Mouse (Mus musculus) layer of hippocampus, adult 9-10 months (tissue): Measurements from ENCODE around the gene Gm17617.

ENCODE experiments used
- DNase-seq: peaks from one replicate; pipeline ENCODE4 v3.0.0; 2022; ENCODE audit warnings: low spot score

Gm17617 gene

DNA sequence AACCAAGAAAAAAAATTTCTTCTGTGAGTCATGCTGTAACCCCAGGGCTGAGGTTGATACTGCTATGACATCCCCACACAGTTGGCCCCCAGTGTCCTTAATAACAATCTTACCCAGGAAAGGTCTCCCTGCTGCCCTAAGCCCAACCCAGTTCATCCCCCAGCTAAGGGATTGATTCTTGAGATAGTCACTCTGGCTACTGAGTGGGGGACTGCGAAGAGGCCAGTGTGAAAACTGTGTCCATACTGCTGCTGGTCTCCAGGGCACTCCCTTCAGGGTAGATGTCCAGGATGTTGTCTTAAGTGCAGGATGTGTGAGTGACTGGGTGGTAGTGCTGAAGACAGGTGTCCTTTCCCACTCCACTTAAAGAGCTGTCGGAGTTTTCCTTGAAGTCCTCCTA lies at the start of gene Gm17617:
Gene Gm17617, minus strand, starts transcription at position 101 of the 400 bp plus-strand sequence.
- DNase-seq: no peak

GRCm38 (mm10) chr13:55182173-55182894 lies 49.0 kb upstream of the Gm17617 start:
- DNase-seq: peak; percentile 36

GRCm38 (mm10) chr13:55181786-55182172 lies 48.4 kb upstream of the Gm17617 start:
- DNase-seq: no peak

- no peak for DNase-seq
Observed at GRCm38 (mm10) chr13:55179591-55179990, 46.2 kb upstream of the Gm17617 start.

- DNase-seq: peak; percentile 79
Observed at GRCm38 (mm10) chr13:55178556-55178955, 45.2 kb upstream of the Gm17617 start.

DNA sequence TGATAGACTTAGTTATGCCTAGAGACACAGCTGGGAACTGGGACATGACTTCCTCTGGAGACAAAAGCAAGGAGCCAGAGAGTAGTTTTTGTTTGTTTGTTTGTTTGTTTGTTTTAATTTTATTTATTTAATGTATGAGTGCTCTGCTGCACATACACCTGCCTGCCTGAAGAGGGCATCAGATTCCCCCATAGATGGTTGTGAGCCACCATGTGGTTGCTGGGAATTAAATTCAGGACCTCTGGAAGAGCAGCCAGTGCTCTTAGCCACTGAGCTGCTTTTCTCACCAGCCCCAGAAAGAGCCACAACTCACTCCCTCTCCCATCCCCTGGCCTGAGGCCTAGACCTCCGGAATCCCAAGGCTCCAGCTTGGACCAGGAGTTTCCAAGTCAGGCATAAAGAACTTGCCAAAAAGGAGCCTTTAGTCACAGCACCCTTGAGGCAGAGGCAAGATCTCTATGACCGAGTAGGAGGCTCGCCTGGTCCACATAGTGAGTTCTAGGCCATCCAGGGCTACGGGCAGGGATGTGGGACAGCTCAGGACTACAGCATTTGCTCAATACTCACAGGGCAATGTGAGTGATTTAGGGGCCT lies 44.7 kb upstream of the Gm17617 start:
- no peak for DNase-seq

DNA sequence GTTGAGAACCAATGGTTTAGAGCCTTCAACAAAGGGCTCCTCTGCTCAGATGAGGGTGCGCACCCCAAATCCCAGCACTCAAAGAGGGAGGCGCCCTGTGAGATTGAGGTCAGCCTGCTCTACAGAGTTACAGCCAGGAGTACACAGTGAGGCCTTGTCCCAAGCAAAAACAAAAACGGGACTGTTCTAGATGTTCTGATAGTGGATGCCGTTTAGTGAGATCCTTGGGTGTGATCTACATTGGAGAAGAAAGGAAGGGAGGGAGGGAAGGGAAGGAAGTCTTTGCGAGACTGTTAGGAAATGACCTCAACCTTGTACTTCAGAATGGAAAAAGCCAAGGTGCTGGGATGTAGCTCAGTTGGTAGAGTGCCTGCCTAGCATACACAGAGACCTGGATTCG lies 42.9 kb upstream of the Gm17617 start:
- DNase-seq: no peak

DNA sequence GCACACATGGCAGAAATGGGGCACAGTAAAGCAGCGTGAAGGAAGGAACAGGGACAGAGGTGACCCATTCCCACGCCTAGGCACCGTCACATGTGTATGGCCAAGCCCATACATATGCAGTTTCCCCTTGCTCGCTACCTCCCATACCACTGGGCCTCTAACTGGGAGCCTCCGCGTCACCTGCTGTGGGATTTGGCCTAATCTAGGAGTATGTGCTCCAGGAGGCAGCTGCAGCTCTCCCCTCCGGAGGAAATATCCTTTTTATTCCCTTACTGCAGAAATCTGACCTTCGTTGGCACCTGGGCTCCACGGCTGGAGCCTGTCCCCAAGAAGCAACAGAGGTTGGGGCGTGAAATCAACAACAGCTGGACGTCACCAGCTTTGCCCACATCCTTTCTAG lies 41.0 kb upstream of the Gm17617 start:
- DNase-seq: no peak

DNA sequence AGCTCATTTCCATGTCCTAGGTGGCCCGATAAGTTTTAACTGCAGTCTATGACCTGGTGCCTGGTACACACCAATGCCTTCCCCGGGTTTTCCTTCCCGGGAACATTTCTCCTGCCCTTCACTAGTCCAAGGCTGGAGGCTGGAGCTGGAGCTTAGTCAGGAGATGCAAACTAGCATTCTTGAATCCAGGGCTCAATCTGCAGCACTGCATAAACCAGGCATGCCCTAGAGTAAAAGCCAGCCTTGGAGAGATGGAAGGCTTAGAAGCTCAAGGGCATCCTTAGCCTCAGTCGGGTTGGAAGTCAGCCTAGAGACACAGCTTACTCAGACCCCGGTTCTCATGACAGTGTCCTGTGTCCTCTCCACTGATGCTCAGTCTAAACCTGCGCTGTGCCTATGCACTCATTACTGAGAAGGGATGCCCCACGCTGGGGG lies 39.0 kb upstream of the Gm17617 start:
- DNase-seq: no peak

GRCm38 (mm10) chr13:55171517-55172335 lies 38.4 kb upstream of the Gm17617 start:
- no peak for DNase-seq

GRCm38 (mm10) chr13:55168958-55169369 lies 35.6 kb upstream of the Gm17617 start:
- DNase-seq: no peak

- no peak for DNase-seq
Observed at GRCm38 (mm10) chr13:55168255-55168654, 34.9 kb upstream of the Gm17617 start.

- no peak for DNase-seq
Observed at GRCm38 (mm10) chr13:55167798-55168197, 34.5 kb upstream of the Gm17617 start.

- DNase-seq: no peak
Observed at GRCm38 (mm10) chr13:55166806-55167725, 33.7 kb upstream of the Gm17617 start.

DNA sequence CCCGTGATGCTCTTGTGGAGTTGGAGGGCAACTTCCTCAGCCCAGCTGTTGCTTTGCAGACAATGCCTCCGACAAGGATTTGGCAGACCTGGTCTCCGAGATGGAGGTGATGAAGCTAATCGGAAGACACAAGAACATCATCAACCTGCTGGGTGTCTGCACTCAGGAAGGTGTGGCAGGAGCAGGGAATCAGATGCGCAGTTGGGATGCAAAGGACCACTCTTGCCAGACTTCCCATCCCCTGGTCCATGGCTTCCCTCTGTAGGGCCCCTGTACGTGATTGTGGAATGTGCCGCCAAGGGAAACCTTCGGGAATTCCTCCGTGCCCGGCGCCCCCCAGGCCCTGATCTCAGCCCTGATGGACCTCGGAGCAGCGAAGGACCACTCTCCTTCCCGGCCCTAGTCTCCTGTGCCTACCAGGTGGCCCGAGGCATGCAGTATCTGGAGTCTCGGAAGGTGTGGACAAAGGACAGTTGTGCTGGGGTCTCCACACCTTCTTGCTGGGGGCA lies 32.5 kb upstream of the Gm17617 start:
- no peak for DNase-seq

DNA sequence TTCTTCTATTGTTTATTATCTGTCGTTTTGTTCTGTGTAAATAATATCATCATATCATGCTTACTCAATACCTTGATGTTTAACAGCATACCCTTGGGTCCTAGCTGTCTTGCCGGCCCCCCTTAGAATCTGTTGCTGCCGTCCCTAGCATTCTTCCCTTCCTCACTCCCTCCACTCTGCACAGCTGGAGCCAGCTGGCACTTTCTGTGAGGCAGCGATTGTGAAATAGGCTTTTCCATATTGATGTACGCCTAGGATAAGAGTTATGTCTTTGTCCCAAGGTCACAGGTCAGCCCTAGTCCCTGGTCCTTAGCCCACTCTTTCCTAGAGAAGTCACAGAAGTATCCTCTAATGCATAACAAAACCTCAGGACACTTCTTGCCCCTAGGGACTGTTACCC lies 30.2 kb upstream of the Gm17617 start:
- no peak for DNase-seq

GRCm38 (mm10) chr13:55162365-55162764 lies 29.0 kb upstream of the Gm17617 start:
- DNase-seq: no peak

DNA sequence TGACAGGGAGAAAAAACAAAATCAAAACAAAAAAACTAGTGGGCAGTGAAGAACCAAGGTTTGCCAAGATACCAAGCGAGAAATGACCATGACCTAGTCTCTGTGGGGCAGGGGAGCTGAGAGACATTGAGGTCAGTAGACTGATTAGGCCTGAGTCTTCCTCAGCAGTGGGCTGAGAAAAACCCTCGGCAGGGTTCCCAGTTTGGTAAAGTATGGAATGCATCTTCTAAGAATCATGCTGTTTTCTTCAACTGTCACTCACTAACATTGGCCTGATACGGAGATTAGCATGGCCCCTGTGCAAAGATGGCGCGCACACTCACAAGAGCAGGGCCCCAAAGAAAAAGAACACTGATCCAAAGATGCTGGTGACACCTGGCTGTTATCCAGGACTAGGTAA lies 20.6 kb upstream of the Gm17617 start:
- no peak for DNase-seq

DNA sequence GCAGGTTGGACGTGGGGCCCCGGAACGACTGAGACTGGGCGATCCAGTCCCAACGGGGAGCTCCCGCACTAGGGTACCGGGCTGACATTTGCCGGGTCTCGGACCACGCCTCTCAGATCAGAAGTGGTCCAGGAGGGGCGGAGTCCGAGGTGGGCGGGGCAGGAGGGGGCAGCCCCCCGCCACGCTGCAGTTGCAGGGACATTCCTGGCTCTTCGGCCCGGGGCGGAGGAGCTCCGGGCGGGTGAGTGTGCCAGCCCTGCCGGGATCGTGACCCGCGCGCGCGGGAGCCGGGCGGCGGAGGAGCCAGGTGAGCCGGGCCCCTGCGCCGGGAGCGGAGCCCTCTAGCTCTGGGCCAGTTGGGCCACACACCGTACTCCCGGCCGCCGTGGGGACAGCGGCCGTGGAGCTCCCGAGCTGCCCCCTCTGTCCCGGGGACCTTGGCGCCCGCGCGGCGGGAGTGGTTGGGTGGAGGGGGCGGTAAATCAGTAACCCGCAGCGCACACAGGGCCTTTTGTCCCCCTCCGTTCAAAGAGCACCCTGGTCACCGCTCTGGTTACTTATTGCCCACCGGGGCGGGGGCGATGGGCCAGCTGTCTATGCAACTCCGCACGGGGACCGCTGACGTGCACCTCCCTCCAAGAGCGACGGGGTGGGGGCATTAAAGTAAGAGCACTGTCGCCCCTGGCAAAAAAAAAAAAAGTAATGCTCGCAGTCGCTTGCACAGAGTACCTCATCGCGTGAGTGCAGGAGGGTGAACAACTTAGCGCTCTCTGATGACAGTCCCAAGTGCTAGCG lies 19.5 kb upstream of the Gm17617 start, which contains the start of gene Fgfr4:
Gene Fgfr4, plus strand, starts transcription at position 20 of the 795 bp plus-strand sequence.
- DNase-seq: no peak

GRCm38 (mm10) chr13:55140271-55140670 lies 6.9 kb upstream of the Gm17617 start:
- DNase-seq: no peak

DNA sequence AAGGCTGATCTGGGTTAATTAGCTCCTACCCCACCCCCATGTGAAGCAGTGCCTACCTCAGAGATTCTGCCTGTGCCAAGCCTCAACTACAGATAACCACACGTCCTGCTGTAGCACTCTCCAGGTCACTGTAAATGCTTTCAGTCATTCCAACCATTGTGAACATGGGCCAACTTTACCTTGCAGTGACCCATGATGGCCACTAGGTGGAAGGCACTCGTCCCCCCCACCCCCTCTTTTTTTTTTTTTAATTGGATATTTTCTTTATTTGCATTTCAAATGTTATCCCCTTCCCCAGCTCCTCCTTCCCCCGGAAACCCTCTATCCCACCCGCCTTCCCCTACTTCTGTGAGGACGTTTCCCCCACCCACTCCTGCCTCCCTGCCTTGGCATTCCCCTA lies 2.0 kb upstream of the Gm17617 start:
- no peak for DNase-seq
